Mouse (Mus musculus) kidney, embryonic 15.5 days (tissue): Measurements from ENCODE around the gene Nanos3. TPM values are rescaled to one million over a fixed set of nuclear protein-coding genes. Genes with fewer than 3 reads are reported as not detected.

Source experiments
- ATAC-seq: fragments of 200-750 bp; cut with Nextera tagmentation; replicated peaks from 2 replicates; pipeline ENCODE4 v1.8.0; 2017; ENCODE audit warnings: moderate TSS enrichment; ENCODE audit not compliant: low FRiP score
- H3K27ac ChIP-seq: fragments of 300-500 bp; sonication (generic); 2 replicates; pipeline ENCODE4 v1.5.1; 2015; ENCODE audit warnings: mild to moderate bottlenecking, inconsistent platforms
- H3K27me3 ChIP-seq: fragments of 300-500 bp; sonication (generic); 2 replicates; pipeline ENCODE4 v1.6.1; 2015; ENCODE audit warnings: inconsistent platforms
- H3K36me3 ChIP-seq: fragments of 300-500 bp; sonication (generic); 2 replicates; pipeline ENCODE4 v1.6.1; 2015; ENCODE audit warnings: inconsistent platforms
- H3K4me1 ChIP-seq: fragments of 300-500 bp; sonication (generic); 2 replicates; pipeline ENCODE4 v1.6.1; 2015; ENCODE audit warnings: inconsistent platforms
- H3K4me2 ChIP-seq: fragments of 300-500 bp; sonication (generic); 2 replicates; pipeline ENCODE4 v1.6.1; 2015; ENCODE audit warnings: moderate library complexity, mild to moderate bottlenecking, inconsistent platforms
- H3K4me3 ChIP-seq: fragments of 300-500 bp; sonication (generic); replicated peaks from 2 replicates; pipeline ENCODE4 v1.5.1; 2015; ENCODE audit warnings: mild to moderate bottlenecking, inconsistent platforms
- H3K9ac ChIP-seq: fragments of 300-500 bp; sonication (generic); 2 replicates; pipeline ENCODE4 v1.6.1; 2015; ENCODE audit warnings: mild to moderate bottlenecking, inconsistent platforms
- H3K9me3 ChIP-seq: fragments of 300-500 bp; sonication (generic); replicated peaks from 2 replicates; pipeline ENCODE4 v1.6.1; 2016; ENCODE audit warnings: inconsistent platforms
- WGBS: fragments of 180-500 bp; shearing (Covaris S2); methylation state at CpG from one replicate; pipeline ENCODE4 v1.1.7; 2015; ENCODE audit warnings: mixed read lengths; 5-methylcytosine and 5-hydroxymethylcytosine counted together
- polyA plus RNA-seq: library from polyadenylated mRNA; unstranded; fragments of >200 nt; fragmentation: Nextera tagmentation; extraction: Ambion mirVana; gene quantifications from 2 replicates; pipeline ENCODE4 v1.2.1, GENCODE M21; 2015

The Nanos3 gene
- polyA plus RNA-seq, 1 experiment from 2014 or later: 4.7 TPM

GRCm38 (mm10) chr8:84173861-84174260 is 11.2 kb downstream of the Nanos3 start:
- Histone ChIP-seq H3K9me3 (no peaks in the 10 kb centered on the region), H3K27ac (no peak overlapping the region), H3K36me3 (peaks cover 55% of the 10 kb centered on the region), H3K9ac (no peak overlapping the region), H3K27me3 (no peaks in the 10 kb centered on the region), H3K4me1 (peaks cover 30% of the 10 kb centered on the region), H3K4me3 (no peak overlapping the region), H3K4me2 (no peak overlapping the region)
- WGBS: 83% methylated on average over 6 of the region's 6 CpGs
- no peak for ATAC-seq

GRCm38 (mm10) chr8:84170096-84170495 is 14.9 kb downstream of the Nanos3 start:
- Histone ChIP-seq H3K4me3 (no peak overlapping the region), H3K9ac (no peak overlapping the region), H3K27me3 (no peaks in the 10 kb centered on the region), H3K36me3 (peaks cover 45% of the 10 kb centered on the region), H3K4me1 (no peaks in the 10 kb centered on the region), H3K4me2 (no peak overlapping the region), H3K9me3 (no peaks in the 10 kb centered on the region), H3K27ac (no peak overlapping the region)
- 92% methylated on average over 5 of the region's 5 CpGs for WGBS
- ATAC-seq: no peak

DNA sequence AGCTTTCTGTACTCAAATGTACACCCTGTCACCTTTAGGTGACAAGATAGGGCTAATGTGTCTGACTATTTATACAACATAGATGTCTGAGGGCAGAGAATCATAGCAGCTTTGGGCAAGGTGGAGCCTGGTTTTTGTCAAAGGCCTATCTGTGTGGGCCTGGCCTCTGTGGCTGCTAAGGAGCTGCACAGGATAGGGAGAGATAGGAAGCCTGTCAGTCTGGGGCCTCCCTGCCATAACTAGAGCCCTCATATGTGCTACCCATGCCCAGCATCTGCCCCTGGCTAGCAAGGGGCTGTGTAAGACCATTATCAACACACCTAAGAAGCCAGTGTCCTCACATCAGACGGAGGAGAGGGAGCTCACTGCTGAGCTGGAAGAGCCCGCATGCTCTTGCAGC is 17.3 kb downstream of the Nanos3 start:
- 97% methylated on average over 2 of the region's 2 CpGs for WGBS
- no peak for ATAC-seq
- Histone ChIP-seq H3K9me3 (no peaks in the 10 kb centered on the region), H3K4me3 (no peak overlapping the region), H3K4me2 (no peak overlapping the region), H3K4me1 (no peaks in the 10 kb centered on the region), H3K27me3 (no peaks in the 10 kb centered on the region), H3K9ac (no peak overlapping the region), H3K27ac (no peak overlapping the region), H3K36me3 (peaks cover 33% of the 10 kb centered on the region)

DNA sequence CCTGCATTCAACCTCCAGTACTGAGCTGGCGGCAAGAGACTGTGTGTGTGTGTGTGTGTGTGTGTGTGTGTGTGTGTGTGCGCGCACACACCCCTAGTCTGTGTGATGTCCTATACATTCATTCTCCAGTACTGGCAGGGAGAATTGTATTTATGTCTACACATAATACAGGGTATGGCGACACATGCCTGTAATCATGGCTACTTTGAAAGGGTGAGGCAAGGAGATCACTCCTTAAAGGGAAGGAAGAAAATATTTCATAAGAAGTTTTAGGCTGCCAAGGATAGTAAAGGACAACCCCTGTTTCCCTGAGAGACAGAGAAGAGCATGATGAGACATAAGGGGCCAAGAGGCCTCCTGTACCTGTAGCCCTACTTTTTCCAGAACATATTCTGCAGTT is 27.4 kb downstream of the Nanos3 start:
- no peak for ATAC-seq
- H3K9ac ChIP-seq: no peak overlapping the region
- WGBS: 93% methylated on average over 4 of the region's 4 CpGs
- H3K4me3 ChIP-seq: no peak overlapping the region
- no peak overlapping the region for H3K4me2 ChIP-seq
- H3K27ac ChIP-seq: no peak overlapping the region
- no peaks in the 10 kb centered on the region for H3K27me3 ChIP-seq
- H3K36me3 ChIP-seq: peaks cover 6% of the 10 kb centered on the region; the same call in 1 of the 2 replicates
- H3K4me1 ChIP-seq: no peaks in the 10 kb centered on the region
- no peaks in the 10 kb centered on the region for H3K9me3 ChIP-seq

GRCm38 (mm10) chr8:84149181-84149580 is 35.8 kb downstream of the Nanos3 start:
- Histone ChIP-seq H3K9me3 (no peaks in the 10 kb centered on the region), H3K27me3 (no peaks in the 10 kb centered on the region), H3K4me1 (peaks cover 24% of the 10 kb centered on the region), H3K27ac (peak overlapping the region; percentile 49), H3K4me3 (no peak overlapping the region), H3K9ac (no peak overlapping the region), H3K36me3 (peaks cover 10% of the 10 kb centered on the region), H3K4me2 (no peak overlapping the region)
- WGBS: 45% methylated on average over 3 of the region's 3 CpGs
- no peak for ATAC-seq

DNA sequence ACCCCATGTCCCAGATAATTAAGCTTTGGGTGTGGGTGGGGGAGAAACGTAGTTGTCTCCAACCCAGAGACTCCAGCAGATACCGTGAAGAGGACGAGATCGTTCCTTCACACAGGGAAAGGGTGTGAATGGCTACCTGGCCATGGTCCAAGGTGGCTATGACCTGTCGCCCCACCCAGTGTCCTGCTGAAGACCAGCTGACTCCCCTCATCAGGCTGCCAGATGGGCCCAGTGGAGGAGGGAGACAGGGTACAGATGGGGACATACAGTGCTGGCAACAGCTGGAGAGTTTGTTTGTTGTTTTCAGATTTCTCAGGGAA is 36.5 kb downstream of the Nanos3 start:
- Histone ChIP-seq H3K4me3 (peak overlapping the region; percentile 72), H3K27ac (peak overlapping the region; percentile 24; the same call in 1 of the 2 replicates), H3K4me2 (peak overlapping the region; percentile 89), H3K9me3 (no peaks in the 10 kb centered on the region), H3K36me3 (peaks cover 17% of the 10 kb centered on the region), H3K4me1 (peaks cover 24% of the 10 kb centered on the region), H3K27me3 (no peaks in the 10 kb centered on the region), H3K9ac (no peak overlapping the region)
- 0 out of 2 replicates have a peak, but pooled peaks have one; percentile 0 for ATAC-seq
- WGBS: 79% methylated on average over 5 of the region's 5 CpGs

DNA sequence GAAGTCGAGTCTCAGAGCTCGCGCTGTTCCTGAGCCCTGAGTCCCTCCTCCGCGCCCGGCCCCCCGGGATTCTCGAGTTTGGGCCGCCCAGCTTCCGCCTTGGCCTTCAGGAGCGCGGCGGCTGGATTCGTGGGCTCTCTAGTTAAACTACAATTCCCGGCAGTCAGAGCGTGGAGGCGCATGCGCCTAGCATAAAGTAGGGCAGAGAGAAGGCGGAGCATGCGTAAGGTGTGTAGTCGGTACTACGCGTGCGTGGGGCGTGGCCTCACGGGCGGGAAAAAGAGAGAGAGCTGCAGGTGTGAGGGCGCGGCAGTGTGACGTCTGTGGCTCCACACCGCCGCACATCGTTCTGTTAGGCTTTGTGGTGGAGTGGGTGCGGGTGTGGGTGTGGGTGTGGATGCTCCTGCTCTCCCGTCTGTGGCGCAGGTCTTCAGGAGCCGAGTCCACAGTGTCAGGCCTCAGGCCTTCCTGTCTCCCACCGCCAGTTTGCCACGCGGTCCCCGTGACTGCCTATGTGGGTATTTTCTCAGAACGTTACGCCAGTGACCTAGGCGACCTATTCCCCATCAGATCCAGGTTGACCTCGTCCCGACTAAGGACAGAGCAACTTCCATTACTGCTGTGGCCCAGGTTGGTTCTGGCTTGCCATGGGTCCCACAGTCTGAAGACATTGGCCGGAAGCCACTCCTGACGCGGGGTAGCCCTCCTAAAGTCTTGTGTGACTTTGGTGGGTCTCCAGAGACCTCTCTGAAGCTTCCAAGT is 37.1 kb downstream of the Nanos3 start, which contains the start of the genes Cc2d1a and 4930432K21Rik:
Gene Cc2d1a, minus strand, starts transcription at position 168 of the 762 bp plus-strand sequence.
Gene 4930432K21Rik, plus strand, starts transcription at position 257 of the 762 bp plus-strand sequence.
- peaks cover 24% of the 10 kb centered on the region for H3K4me1 ChIP-seq
- H3K27ac ChIP-seq: peak within 1 kb of the TSS; percentile 76
- H3K4me2 ChIP-seq: peak within 1 kb of the TSS; percentile 89
- peak within 1 kb of the TSS; percentile 80 for H3K9ac ChIP-seq
- no peaks in the 10 kb centered on the region for H3K9me3 ChIP-seq
- H3K4me3 ChIP-seq: peak within 1 kb of the TSS; percentile 72
- ATAC-seq: peak; percentile 94
- 16% methylated on average over 49 of the region's 49 CpGs for WGBS
- peaks cover 23% of the 10 kb centered on the region for H3K36me3 ChIP-seq
- no peaks in the 10 kb centered on the region for H3K27me3 ChIP-seq

- ATAC-seq: no peak; the same call in 1 of the 2 replicates
- no peaks in the 10 kb centered on the region for H3K9me3 ChIP-seq
- WGBS: 9% methylated on average over 14 of the region's 14 CpGs
Measured at GRCm38 (mm10) chr8:84147324-84147766, 37.7 kb downstream of the Nanos3 start.

GRCm38 (mm10) chr8:84144636-84145245 is 40.3 kb downstream of the Nanos3 start:
- no peak for ATAC-seq
- WGBS: 84% methylated on average over 8 of the region's 8 CpGs
- Histone ChIP-seq H3K27ac (no peak overlapping the region), H3K27me3 (no peaks in the 10 kb centered on the region), H3K9me3 (no peaks in the 10 kb centered on the region), H3K9ac (no peak overlapping the region), H3K4me3 (no peak overlapping the region), H3K36me3 (peaks cover 53% of the 10 kb centered on the region), H3K4me1 (peaks cover 22% of the 10 kb centered on the region), H3K4me2 (no peak overlapping the region)

More at GRCm38 (mm10) chr8:84147324-84147766, 37.7 kb downstream of the Nanos3 start:
- H3K9ac ChIP-seq: peak overlapping the region; percentile 80
- peak overlapping the region; percentile 89 for H3K4me2 ChIP-seq
- H3K4me1 ChIP-seq: peaks cover 24% of the 10 kb centered on the region
- peak overlapping the region; percentile 76 for H3K27ac ChIP-seq
- peaks cover 29% of the 10 kb centered on the region for H3K36me3 ChIP-seq
- H3K27me3 ChIP-seq: no peaks in the 10 kb centered on the region
- H3K4me3 ChIP-seq: peak overlapping the region; percentile 72

- Histone ChIP-seq H3K4me1 (no peaks in the 10 kb centered on the region), H3K27ac (no peak overlapping the region), H3K36me3 (peaks cover 90% of the 10 kb centered on the region), H3K27me3 (no peaks in the 10 kb centered on the region), H3K9ac (no peak overlapping the region), H3K9me3 (no peaks in the 10 kb centered on the region), H3K4me3 (no peak overlapping the region), H3K4me2 (no peak overlapping the region)
- ATAC-seq: no peak
- 92% methylated on average over 4 of the region's 4 CpGs for WGBS
Measured at GRCm38 (mm10) chr8:84140838-84141237, 44.2 kb downstream of the Nanos3 start.

GRCm38 (mm10) chr8:84137848-84138247 is 47.2 kb downstream of the Nanos3 start:
- no peak overlapping the region for H3K27ac ChIP-seq
- WGBS: 92% methylated on average over 3 of the region's 3 CpGs
- H3K9me3 ChIP-seq: no peaks in the 10 kb centered on the region
- peaks cover 99% of the 10 kb centered on the region for H3K36me3 ChIP-seq
- H3K4me3 ChIP-seq: no peak overlapping the region
- no peaks in the 10 kb centered on the region for H3K27me3 ChIP-seq
- no peak overlapping the region for H3K4me2 ChIP-seq
- ATAC-seq: no peak
- no peak overlapping the region for H3K9ac ChIP-seq
- H3K4me1 ChIP-seq: no peaks in the 10 kb centered on the region

DNA sequence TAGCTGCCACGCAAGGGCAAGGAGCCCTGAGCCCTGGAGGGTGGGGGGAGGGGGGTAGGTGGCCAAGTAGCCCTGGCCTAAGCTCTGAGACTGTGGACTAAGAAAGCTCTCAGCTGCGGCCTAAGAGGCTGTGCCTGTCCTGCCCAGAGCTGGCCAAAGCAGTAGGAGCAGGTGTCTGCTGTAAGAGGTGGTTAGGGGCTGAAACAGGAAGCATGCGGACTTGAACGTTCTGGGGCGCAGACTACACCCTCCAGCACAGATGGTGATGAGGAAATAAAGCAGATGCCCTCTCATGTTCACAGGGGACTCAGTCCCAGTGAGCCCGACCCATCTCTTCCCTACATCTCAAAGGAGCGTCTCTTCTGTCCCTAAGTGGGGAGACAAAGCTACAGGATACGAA is 52.8 kb downstream of the Nanos3 start:
- Histone ChIP-seq H3K9me3 (no peaks in the 10 kb centered on the region), H3K4me3 (no peak overlapping the region), H3K36me3 (peaks cover 56% of the 10 kb centered on the region), H3K9ac (no peak overlapping the region), H3K4me1 (peaks cover 12% of the 10 kb centered on the region), H3K4me2 (no peak overlapping the region), H3K27me3 (no peaks in the 10 kb centered on the region), H3K27ac (no peak overlapping the region)
- 88% methylated on average over 8 of the region's 8 CpGs for WGBS
- no peak for ATAC-seq
